Mouse (Mus musculus) adrenal gland, adult 2 months (tissue): ENCODE data around the gene Snai1. TPM values are rescaled to one million over a fixed set of nuclear protein-coding genes. Genes with fewer than 3 reads are reported as not detected.

ENCODE experiments used
- DNase-seq: peaks from one replicate; pipeline ENCODE4 v3.0.0; 2021
- polyA plus RNA-seq: library from polyadenylated mRNA; depleted of rRNA; stranded (reverse); fragments of >200 nt; gene quantifications from 2 replicates; pipeline ENCODE4 v1.2.3, GENCODE M21; 2012; rRNA removed
- total RNA-seq, 2 experiments: library from RNA; stranded (reverse); gene quantifications; 2 replicates each; pipeline ENCODE4 v1.2.3; 2021

The Snai1 gene
- total and polyA plus RNA-seq, 3 experiments = 6.7 to 45.3 (median 10.1) TPM

- no peak for DNase-seq
Measured at GRCm38 (mm10) chr2:167585273-167585672, 47.3 kb downstream of the Snai1 start.

- DNase-seq = peak; percentile 74
Measured at GRCm38 (mm10) chr2:167586041-167586440, 48.0 kb downstream of the Snai1 start.

GRCm38 (mm10) chr2:167586976-167587375, 49.0 kb downstream of the Snai1 start:
- peak; percentile 44 for DNase-seq

GRCm38 (mm10) chr2:167588774-167589577, 51.0 kb downstream of the Snai1 start:
- DNase-seq = peak; percentile 81

Other genes with a start within 250 kb of the Snai1 start
- gene B4galt5, start 189.0 kb upstream of the Snai1 start, total RNA-seq = 100 to 1,000 TPM in 1 of 2 experiments, 10 to 100 TPM in 1; 92.7 to 113 TPM
- 43.9 and 47.6 TPM in 2 replicates for gene B4galt5, start 189.0 kb upstream of the Snai1 start, polyA plus RNA-seq
- gene Slc9a8, start 116.5 kb upstream of the Snai1 start, total RNA-seq = 10 to 100 TPM; 33.8 to 40.2 TPM
- 51.2 and 67.5 TPM in 2 replicates for gene Slc9a8, start 116.5 kb upstream of the Snai1 start, polyA plus RNA-seq
- 10 to 100 TPM; 75.2 to 78.4 TPM for gene Rnf114, start 45.5 kb upstream of the Snai1 start, total RNA-seq
- 64.2 and 70.8 TPM in 2 replicates for gene Rnf114, start 45.5 kb upstream of the Snai1 start, polyA plus RNA-seq
- 10 to 100 TPM; 33.1 to 35.1 TPM for gene Spata2, start 45.3 kb upstream of the Snai1 start, total RNA-seq
- 29.0 and 30.8 TPM in 2 replicates for gene Spata2, start 45.3 kb upstream of the Snai1 start, polyA plus RNA-seq
- 100 to 1,000 TPM; 191 to 208 TPM for gene Ube2v1, start 93.9 kb downstream of the Snai1 start, total RNA-seq
- 94.4 and 133 TPM in 2 replicates for gene Ube2v1, start 93.9 kb downstream of the Snai1 start, polyA plus RNA-seq
- 10 to 100 TPM; 20.0 to 21.0 TPM for gene Gm20431, start 123.3 kb downstream of the Snai1 start, total RNA-seq
- 31.2 and 38.6 TPM in 2 replicates for gene Gm20431, start 123.3 kb downstream of the Snai1 start, polyA plus RNA-seq
- gene Cebpb, start 150.7 kb downstream of the Snai1 start, total RNA-seq = 100 to 1,000 TPM; 366 to 466 TPM
- gene Cebpb, start 150.7 kb downstream of the Snai1 start, polyA plus RNA-seq = 3,420 and 4,353 TPM in 2 replicates
- 10 to 100 TPM; 29.9 to 30.1 TPM for gene Tmem189, start 151.6 kb downstream of the Snai1 start, total RNA-seq
- 72.0 and 77.3 TPM in 2 replicates for gene Tmem189, start 151.6 kb downstream of the Snai1 start, polyA plus RNA-seq